Mouse (Mus musculus) gastrocnemius, adult 18-20 months (tissue): ENCODE results near the gene Gm5286. TPM values are rescaled to one million over a fixed set of nuclear protein-coding genes. Genes with fewer than 3 reads are reported as not detected.
"Not testable (repeated sequence)": the region's sequence is repeated elsewhere in the genome, so short reads cannot be mapped to it uniquely, and the experiment has no call there.

Experiments
- DNase-seq: peaks from one replicate; pipeline ENCODE4 v3.0.0; 2021; ENCODE audit warnings: low spot score
- long read RNA-seq, 2 experiments: library from polyadenylated mRNA; stranded (forward); transcript quantifications; one replicate each; pipeline ENCODE4 v2.0.0; 2021
- total RNA-seq, 2 experiments: library from RNA; stranded (reverse); gene quantifications; 2 replicates each; pipeline ENCODE4 v1.2.3; 2021

Gene Gm5286
- total RNA-seq: not detected
- long read RNA-seq, experiment 1: 0 reads
- long read RNA-seq, experiment 2: 0 reads

DNA sequence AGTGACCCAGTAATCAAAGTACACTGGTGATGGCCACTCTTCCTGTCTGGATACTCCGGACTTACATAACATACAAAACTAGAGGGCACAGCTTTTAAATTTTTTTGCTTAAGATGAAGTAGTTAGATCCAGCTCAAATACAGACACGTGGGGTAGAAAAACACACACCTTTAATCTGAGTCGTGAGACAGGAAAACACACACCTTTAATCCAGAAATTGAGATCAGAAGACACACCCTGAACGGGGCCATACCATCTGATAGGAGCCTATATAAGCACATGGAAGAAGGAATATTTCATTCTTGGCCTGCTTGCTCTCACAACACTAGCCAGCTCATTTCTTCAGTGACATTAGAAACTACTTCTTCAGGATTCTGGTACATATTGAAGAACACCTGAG lies at the start of gene Gm5286:
TSS of gene Gm5286 (plus strand) at position 301 of the 400 bp plus-strand sequence.
- DNase-seq: not testable (repeated sequence)

DNA sequence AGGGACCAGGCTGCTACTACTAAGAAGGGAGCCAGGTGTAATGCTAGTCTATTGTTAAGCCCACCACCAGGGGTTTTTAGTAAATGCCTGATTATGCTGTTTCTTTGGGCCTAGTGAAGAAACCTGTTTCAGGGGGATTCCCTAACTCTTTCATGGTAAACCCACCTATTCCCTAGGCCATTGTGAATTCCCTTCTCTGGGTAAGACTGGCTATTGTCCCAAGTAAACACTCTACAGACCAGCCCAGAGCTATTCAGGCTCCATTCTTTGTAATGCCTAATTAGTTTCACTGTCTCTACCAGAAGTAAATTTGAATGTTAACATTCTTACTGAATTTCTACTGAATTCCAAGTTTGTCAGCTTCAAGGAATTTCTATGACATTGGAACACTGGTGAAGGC lies 29.2 kb upstream of the Gm5286 start:
- not testable (repeated sequence) for DNase-seq

DNA sequence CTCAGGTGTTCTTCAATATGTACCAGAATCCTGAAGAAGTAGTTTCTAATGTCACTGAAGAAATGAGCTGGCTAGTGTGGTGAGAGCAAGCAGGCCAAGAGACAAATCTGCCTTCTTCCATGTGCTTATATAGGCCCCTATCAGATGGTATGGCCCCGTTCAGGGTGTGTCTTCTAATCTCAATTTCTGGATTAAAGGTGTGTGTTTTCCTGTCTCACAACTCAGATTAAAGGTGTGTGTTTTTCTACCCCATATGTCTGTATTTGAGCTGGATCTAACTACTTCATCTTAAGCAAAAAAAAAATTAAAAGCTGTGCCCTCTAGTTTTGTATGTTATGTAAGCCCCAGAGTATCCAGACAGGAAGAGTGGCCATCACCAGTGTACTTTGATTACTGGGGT lies 18.4 kb upstream of the Gm5286 start, which contains the start of gene Gm10696:
TSS of gene Gm10696 (minus strand) at position 101 of the 400 bp plus-strand sequence.
- not testable (repeated sequence) for DNase-seq

Other genes starting within 250 kb of the Gm5286 start
- not detected for gene Tdpoz5, start 235.4 kb upstream of the Gm5286 start, total RNA-seq
- gene Gm9125, start 141.8 kb upstream of the Gm5286 start, total RNA-seq: not detected
- gene Gm10697, start 124.1 kb upstream of the Gm5286 start, total RNA-seq: not detected
- gene Gm10696, start 18.5 kb upstream of the Gm5286 start, total RNA-seq: not detected
- gene Gm4778, start 67.3 kb downstream of the Gm5286 start, total RNA-seq: not detected
- 1 to 10 TPM; 6.7 TPM for gene Them4, start 113.4 kb downstream of the Gm5286 start, total RNA-seq
- not detected for gene Them5, start 145.4 kb downstream of the Gm5286 start, total RNA-seq
- not detected for gene C2cd4d, start 165.7 kb downstream of the Gm5286 start, total RNA-seq
- 100 to 1,000 TPM in 1 of 2 experiments, 10 to 100 TPM in 1; 99.4 to 107 TPM for gene Rorc, start 176.1 kb downstream of the Gm5286 start, total RNA-seq
- gene Lingo4, start 201.8 kb downstream of the Gm5286 start, total RNA-seq: under 1 TPM; 0.25 to 0.28 TPM
- 1 to 10 TPM; 5.2 to 7.0 TPM for gene Tdrkh, start 216.6 kb downstream of the Gm5286 start, total RNA-seq
- gene Mrpl9, start 246.6 kb downstream of the Gm5286 start, total RNA-seq: 10 to 100 TPM; 30.0 to 33.8 TPM
- gene Oaz3, start 247.2 kb downstream of the Gm5286 start, total RNA-seq: not detected